Mouse (Mus musculus): Measurements from ENCODE around the gene Lpp.

Gene Lpp

GRCm38 (mm10) chr16:24400776-24401175 is 7.5 kb downstream of the Lpp start:
- DNase-seq: no peak

GRCm38 (mm10) chr16:24402801-24403200 is 9.5 kb downstream of the Lpp start:
- DNase-seq: no peak

- no peak for DNase-seq
These were observed 10.6 kb downstream of the Lpp start for GRCm38 (mm10) chr16:24403733-24404380.

GRCm38 (mm10) chr16:24406521-24406920 is 13.2 kb downstream of the Lpp start:
- no peak for DNase-seq

- DNase-seq: no peak
These were observed 18.0 kb downstream of the Lpp start for GRCm38 (mm10) chr16:24411281-24411680.

- DNase-seq: no peak
These were observed 18.9 kb downstream of the Lpp start for GRCm38 (mm10) chr16:24412193-24412592.

GRCm38 (mm10) chr16:24413059-24413458 is 19.8 kb downstream of the Lpp start:
- DNase-seq: no peak

GRCm38 (mm10) chr16:24418022-24418421 is 24.7 kb downstream of the Lpp start:
- DNase-seq: no peak

- DNase-seq: no peak
These were observed 27.4 kb downstream of the Lpp start for GRCm38 (mm10) chr16:24420603-24421120.

- no peak for DNase-seq
These were observed 28.5 kb downstream of the Lpp start for GRCm38 (mm10) chr16:24421687-24422418.

- no peak for DNase-seq
These were observed 29.9 kb downstream of the Lpp start for GRCm38 (mm10) chr16:24423196-24423595.

GRCm38 (mm10) chr16:24423751-24424150 is 30.4 kb downstream of the Lpp start:
- DNase-seq: no peak

- DNase-seq: no peak
These were observed 31.2 kb downstream of the Lpp start for GRCm38 (mm10) chr16:24424356-24424977.

GRCm38 (mm10) chr16:24425816-24426215 is 32.5 kb downstream of the Lpp start:
- no peak for DNase-seq

- DNase-seq: no peak
These were observed 34.3 kb downstream of the Lpp start for GRCm38 (mm10) chr16:24427606-24428005.

GRCm38 (mm10) chr16:24428055-24428454 is 34.7 kb downstream of the Lpp start:
- no peak for DNase-seq

- no peak for DNase-seq
These were observed 35.4 kb downstream of the Lpp start for GRCm38 (mm10) chr16:24428742-24429141.

- DNase-seq: no peak
These were observed 36.4 kb downstream of the Lpp start for GRCm38 (mm10) chr16:24429691-24430090.

GRCm38 (mm10) chr16:24431808-24432207 is 38.5 kb downstream of the Lpp start:
- no peak for DNase-seq

GRCm38 (mm10) chr16:24433563-24433962 is 40.3 kb downstream of the Lpp start:
- DNase-seq: no peak

GRCm38 (mm10) chr16:24434026-24434425 is 40.7 kb downstream of the Lpp start:
- DNase-seq: no peak

GRCm38 (mm10) chr16:24434531-24435114 is 41.3 kb downstream of the Lpp start:
- peak; percentile 49 for DNase-seq

- DNase-seq: peak; percentile 51
These were observed 41.8 kb downstream of the Lpp start for GRCm38 (mm10) chr16:24435115-24435553.

All from kidney, adult 18-20 months (tissue).